Mouse (Mus musculus) lung, postnatal 25 days (tissue): Measurements from ENCODE around the gene Wdr45.
A peak's percentile ranks its signal among the peaks of the same experiment; 100 is the strongest.

ENCODE experiments used
- DNase-seq: peaks from one replicate; pipeline ENCODE4 v3.0.0; 2022; ENCODE audit warnings: low spot score

The Wdr45 gene

GRCm38 (mm10) chrX:7764657-7765280 lies 50.6 kb downstream of the Wdr45 start:
- no peak for DNase-seq

GRCm38 (mm10) chrX:7765281-7765670 lies 51.1 kb downstream of the Wdr45 start:
- DNase-seq = no peak

GRCm38 (mm10) chrX:7765764-7766163 lies 51.6 kb downstream of the Wdr45 start:
- peak; percentile 79 for DNase-seq

- no peak for DNase-seq
Measured at GRCm38 (mm10) chrX:7769302-7770017, 55.3 kb downstream of the Wdr45 start.

- DNase-seq = no peak
Measured at GRCm38 (mm10) chrX:7772766-7773165, 58.6 kb downstream of the Wdr45 start.

- no peak for DNase-seq
Measured at GRCm38 (mm10) chrX:7775501-7776205, 61.5 kb downstream of the Wdr45 start.

- DNase-seq = peak; percentile 44
Measured at GRCm38 (mm10) chrX:7776329-7777082, 62.4 kb downstream of the Wdr45 start.
